Comparison of ENCODE assay signal across 26 mouse cellular contexts in the genomic region with DNA sequence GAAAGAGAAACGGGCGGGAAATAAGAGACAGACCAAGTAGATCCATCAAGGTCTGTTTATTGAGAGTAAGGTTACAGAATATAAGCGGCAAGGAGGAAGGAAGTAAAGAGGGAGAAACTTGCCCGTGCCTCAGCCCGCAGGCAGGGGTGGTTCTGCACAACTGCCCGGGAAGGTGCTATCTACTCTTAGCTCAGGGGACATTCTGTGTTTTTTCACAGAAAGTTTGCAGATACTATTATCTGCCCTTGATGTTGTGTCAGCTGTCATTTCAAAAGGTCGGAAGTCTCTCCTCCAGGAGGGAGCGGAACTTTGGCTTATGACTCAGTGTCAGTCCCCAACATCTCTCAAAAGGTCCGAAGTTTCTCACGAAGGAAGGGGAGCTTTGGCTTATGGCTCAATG. TPM values are rescaled to one million over a fixed set of nuclear protein-coding genes. Genes with fewer than 3 reads are reported as not detected.
DNase-seq lines count a peak whose midpoint lies in the region; ATAC-seq and TF ChIP-seq lines count a peak whose summit lies in the region.
"Had no signal": no experiment of that assay in that cellular context is flagged by ENCODE, and none has a peak within 500 bp of the region (broad histone marks: within the 10 kb centered on the region; RNA-seq: fewer than 3 reads in every experiment).

No protein-coding gene starts in this region.

- peaks cover 4% of the 10 kb centered on the region; the same call in 1 of the 2 replicates for H3K9me3 ChIP-seq in heart, embryonic 16.5 days (replicated peaks; ENCODE audit: control insufficient read depth, low read length)
- no peaks in the 10 kb centered on the region for H3K9me3 ChIP-seq in hindbrain, embryonic 11.5 days (ENCODE audit: control insufficient read depth, low read length)
- H3K9me3 ChIP-seq: forebrain, embryonic 10.5 days; neural tube, embryonic 15.5 days had no signal

- no peak for ATAC-seq in heart, embryonic 16.5 days (replicated peaks; ENCODE audit: extremely low read depth, insufficient read depth, low FRiP score)
- ATAC-seq in hindbrain, embryonic 11.5 days (ENCODE audit: low FRiP score), result no peak
- ATAC-seq: midbrain, embryonic 13.5 days had no signal

- H3K4me2 ChIP-seq in heart, embryonic 16.5 days (ENCODE audit: low read depth, low read length), result peak overlapping the region; percentile 71
- no peak overlapping the region for H3K4me2 ChIP-seq in hindbrain, embryonic 11.5 days (replicated peaks; ENCODE audit: low read depth, low read length)

- H3K4me3 ChIP-seq in heart, embryonic 16.5 days (ENCODE audit: low read length), result no peak overlapping the region; the same call in 1 of the 2 replicates
- H3K4me3 ChIP-seq in thymus, adult 2 months (ENCODE audit: control insufficient read depth, insufficient read depth, low read length), result peak overlapping the region; percentile 31
- H3K4me3 ChIP-seq in hindbrain, embryonic 11.5 days (ENCODE audit: low read depth, low read length), result no peak overlapping the region
- H3K4me3 ChIP-seq: liver, embryonic 13.5 days had no signal

- no peak for TF ChIP-seq POLR2A in thymus, adult 2 months (IDR thresholded peaks at IDR 0.05; ENCODE audit: control insufficient read depth, extremely low read depth, insufficient read depth, low read length, poor library complexity)

- H3K27me3 ChIP-seq in heart, embryonic 16.5 days (ENCODE audit: control insufficient read depth, insufficient read depth, low read length), result peaks cover 52% of the 10 kb centered on the region
- H3K27me3 ChIP-seq in thymus, adult 2 months (ENCODE audit: control insufficient read depth, insufficient read depth, low read length), result no peaks in the 10 kb centered on the region; the same call in 1 of the 2 replicates
- peaks cover 50% of the 10 kb centered on the region for H3K27me3 ChIP-seq in hindbrain, embryonic 11.5 days (ENCODE audit: control insufficient read depth, insufficient read depth, low read length)

- peaks cover 12% of the 10 kb centered on the region for H3K4me1 ChIP-seq in heart, embryonic 16.5 days (ENCODE audit: control insufficient read depth, insufficient read depth, low read length)
- peaks cover 37% of the 10 kb centered on the region for H3K4me1 ChIP-seq in thymus, adult 2 months (replicated peaks; ENCODE audit: control insufficient read depth, insufficient read depth, low read length)
- H3K4me1 ChIP-seq in hindbrain, embryonic 11.5 days (replicated peaks; ENCODE audit: control insufficient read depth, insufficient read depth, low read length), result peaks cover 5% of the 10 kb centered on the region; the same call in 1 of the 2 replicates
- H3K4me1 ChIP-seq: liver, embryonic 13.5 days had no signal

- intact Hi-C loops in heart, postnatal 14 days (cut with DNase I), result no loop called here

- H3K9ac ChIP-seq in heart, embryonic 16.5 days (ENCODE audit: low read length), result no peak overlapping the region
- no peak overlapping the region for H3K9ac ChIP-seq in hindbrain, embryonic 11.5 days (ENCODE audit: low read depth, low read length)
- H3K9ac ChIP-seq: limb, embryonic 12.5 days; liver, embryonic 13.5 days; midbrain, embryonic 13.5 days; neural tube, embryonic 15.5 days had no signal

- no peak for TF ChIP-seq CTCF in thymus, adult 2 months (IDR thresholded peaks at IDR 0.05; ENCODE audit: borderline replicate concordance, control insufficient read depth, extremely low read depth, insufficient read depth, low read length, poor library complexity)

- DNase-seq in embryo, embryonic 10.5 days (ENCODE audit: low spot score), result peak; percentile 4
- DNase-seq in embryo, embryonic 10 days (ENCODE audit: low spot score), result no peak
- DNase-seq in heart, postnatal 14 days, result no peak
- peak; percentile 25 for DNase-seq in thymus, adult 2 months
- DNase-seq in thymus, adult 18-20 months, result no peak
- DNase-seq in gastrocnemius, adult 8-10 months (ENCODE audit: low spot score in 2 of 2), result no peak
- DNase-seq in hindbrain, embryonic 11.5 days (ENCODE audit: low spot score), result no peak
- DNase-seq: cerebellum, adult 9-10 months; gastrocnemius, postnatal 14 days; kidney, adult 2 months; kidney, postnatal 36 days; layer of hippocampus, adult 9-11 months; liver, embryonic 13.5 days; right cerebral cortex, postnatal 25 days had no signal

- H3K36me3 ChIP-seq in heart, embryonic 16.5 days (ENCODE audit: control insufficient read depth, insufficient read depth), result no peaks in the 10 kb centered on the region
- H3K36me3 ChIP-seq in thymus, adult 2 months (ENCODE audit: control insufficient read depth, insufficient read depth, low read length), result no peaks in the 10 kb centered on the region
- no peaks in the 10 kb centered on the region for H3K36me3 ChIP-seq in hindbrain, embryonic 11.5 days (ENCODE audit: control insufficient read depth, insufficient read depth, low read length)
- H3K36me3 ChIP-seq: forebrain, embryonic 10.5 days; hindbrain, embryonic 10.5 days; limb, embryonic 12.5 days; liver, embryonic 13.5 days; midbrain, embryonic 13.5 days; neural tube, embryonic 15.5 days had no signal

- 2% methylated on average over 10 of the region's 10 CpGs for WGBS in heart, embryonic 16.5 days
- 1% methylated on average over 10 of the region's 10 CpGs for WGBS in thymus, adult 2 months
- WGBS in hindbrain, embryonic 11.5 days, result 9% methylated on average over 10 of the region's 10 CpGs

- no peak overlapping the region for H3K27ac ChIP-seq in heart, embryonic 16.5 days (ENCODE audit: low read length)
- H3K27ac ChIP-seq in thymus, adult 2 months (ENCODE audit: control insufficient read depth, insufficient read depth, low read length), result peak overlapping the region; percentile 79
- no peak overlapping the region for H3K27ac ChIP-seq in hindbrain, embryonic 11.5 days (ENCODE audit: low read depth, low read length)
- H3K27ac ChIP-seq: forebrain, embryonic 10.5 days; hindbrain, embryonic 10.5 days; limb, embryonic 12.5 days; liver, embryonic 13.5 days; midbrain, embryonic 13.5 days; neural tube, embryonic 15.5 days had no signal

RNA-seq across cellular contexts. Expression of gene Grm6, which starts 1.2 kb away (rescaled TPM):
- not detected in 2 replicates for polyA plus RNA-seq in heart, embryonic 16.5 days (2015; fragmentation: Nextera tagmentation; extraction: Ambion mirVana)
- not detected for total RNA-seq in heart, postnatal 14 days (2021)
- 2.3 and 2.9 TPM in 2 replicates for polyA plus RNA-seq in thymus, adult 2 months (2012; rRNA removed)
- not detected for total RNA-seq in gastrocnemius, adult 8-10 months (2022)
- not detected in 2 replicates for polyA plus RNA-seq in hindbrain, embryonic 11.5 days (2014; fragmentation: Nextera tagmentation; extraction: Ambion mirVana)
- total RNA-seq: adrenal gland, postnatal 4 days; gastrocnemius, postnatal 14 days; left cerebral cortex, adult 8-10 months; megakaryocyte progenitor cell, adult 5-6 weeks had no signal
- polyA plus RNA-seq: cortical plate, adult 2 months; forebrain, embryonic 10.5 days; frontal cortex, adult 2 months; hindbrain, embryonic 10.5 days; liver, embryonic 13.5 days; lung, embryonic 16.5 days had no signal

RNA-seq across cellular contexts. Expression of gene Zfp879, which starts 8.0 kb away (rescaled TPM):
- polyA plus RNA-seq in heart, embryonic 16.5 days (2015; fragmentation: Nextera tagmentation; extraction: Ambion mirVana), result 0.35 and 0.72 TPM in 2 replicates
- 1 to 10 TPM in 1 of 2 experiments, under 1 TPM in 1; 0.76 to 1.1 TPM for total RNA-seq in heart, postnatal 14 days (2021)
- polyA plus RNA-seq in thymus, adult 2 months (2012; rRNA removed), result 0.34 and 0.37 TPM in 2 replicates
- total RNA-seq in gastrocnemius, adult 8-10 months (2022), result 1 to 10 TPM; 2.1 to 2.4 (median 2.2) TPM
- 0.35 and 0.57 TPM in 2 replicates for polyA plus RNA-seq in hindbrain, embryonic 11.5 days (2014; fragmentation: Nextera tagmentation; extraction: Ambion mirVana)

RNA-seq across cellular contexts. Expression of gene Zfp354c, which starts 21.8 kb away (rescaled TPM):
- polyA plus RNA-seq in heart, embryonic 16.5 days (2015; fragmentation: Nextera tagmentation; extraction: Ambion mirVana), result 9.6 and 11.4 TPM in 2 replicates
- total RNA-seq in heart, postnatal 14 days (2021), result 1 to 10 TPM; 5.0 to 5.3 TPM
- 5.1 and 5.8 TPM in 2 replicates for polyA plus RNA-seq in thymus, adult 2 months (2012; rRNA removed)
- total RNA-seq in gastrocnemius, adult 8-10 months (2022), result 1 to 10 TPM; 3.1 to 4.4 (median 3.6) TPM
- 39.4 and 46.4 TPM in 2 replicates for polyA plus RNA-seq in hindbrain, embryonic 11.5 days (2014; fragmentation: Nextera tagmentation; extraction: Ambion mirVana)

RNA-seq across cellular contexts. Expression of gene Zfp454, which starts 38.1 kb away (rescaled TPM):
- polyA plus RNA-seq in heart, embryonic 16.5 days (2015; fragmentation: Nextera tagmentation; extraction: Ambion mirVana), result 2.4 and 2.5 TPM in 2 replicates
- total RNA-seq in heart, postnatal 14 days (2021), result 1 to 10 TPM in 1 of 2 experiments, under 1 TPM in 1; 0.78 to 1.3 TPM
- not detected in 2 replicates for polyA plus RNA-seq in thymus, adult 2 months (2012; rRNA removed)
- total RNA-seq in gastrocnemius, adult 8-10 months (2022), result 1 to 10 TPM; 1.8 to 2.1 (median 1.9) TPM
- 15.5 and 16.4 TPM in 2 replicates for polyA plus RNA-seq in hindbrain, embryonic 11.5 days (2014; fragmentation: Nextera tagmentation; extraction: Ambion mirVana)
- total RNA-seq: megakaryocyte progenitor cell, adult 5-6 weeks had no signal

Comparison
In these comparisons a context has a peak if more than half of its experiments do, and no peak if none do; other contexts are left out.
1. DNase-seq: peak in embryo, embryonic 10.5 days (single experiment) and thymus, adult 2 months (single experiment); none in embryo, embryonic 10 days (single experiment), heart, postnatal 14 days (0 of 2), thymus, adult 18-20 months (0 of 2), gastrocnemius, adult 8-10 months (0 of 2) and hindbrain, embryonic 11.5 days (single experiment).